Mouse (Mus musculus): Measurements from ENCODE around the gene Smc6. TPM values are rescaled to one million over a fixed set of nuclear protein-coding genes. Genes with fewer than 3 reads are reported as not detected.

Gene Smc6
- polyA plus RNA-seq, 1 experiment from 2014 or later: 142 TPM

- Histone ChIP-seq H3K4me2 (no peak overlapping the region), H3K9ac (no peak overlapping the region), H3K4me3 (replicated peaks) (no peak overlapping the region), H3K36me3 (peaks cover 52% of the 10 kb centered on the region), H3K9me3 (replicated peaks) (no peaks in the 10 kb centered on the region), H3K27ac (no peak overlapping the region), H3K27me3 (no peaks in the 10 kb centered on the region), H3K4me1 (no peaks in the 10 kb centered on the region)
- ATAC-seq (replicated peaks; ENCODE audit: low FRiP score): no peak
- 91% methylated on average over 1 of the region's 1 CpGs for WGBS
These were observed 18.2 kb upstream of the Smc6 start for GRCm38 (mm10) chr12:11247460-11247859.

DNA sequence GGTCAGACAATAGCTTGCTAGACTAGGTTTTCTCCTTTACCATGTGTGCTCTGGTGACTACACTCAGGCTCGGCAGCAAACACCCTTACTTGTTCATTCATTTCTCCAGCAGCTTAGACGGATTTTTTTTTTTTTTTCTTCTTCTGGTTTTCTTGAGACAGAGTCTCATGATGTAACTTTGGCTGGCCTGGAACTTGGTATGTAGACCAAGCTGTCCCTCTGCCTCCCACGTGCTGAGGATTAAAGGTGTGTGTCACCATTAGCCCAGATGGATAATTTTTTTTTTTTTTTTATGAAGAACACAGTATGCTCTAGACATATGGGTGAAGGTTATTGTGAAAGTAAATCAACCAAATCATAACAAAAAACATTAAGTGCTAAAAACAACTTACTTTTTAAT, 15.4 kb upstream of the Smc6 start:
- Histone ChIP-seq H3K4me3 (replicated peaks) (no peak overlapping the region), H3K27me3 (no peaks in the 10 kb centered on the region), H3K27ac (no peak overlapping the region), H3K9ac (no peak overlapping the region), H3K4me1 (no peaks in the 10 kb centered on the region), H3K36me3 (peaks cover 53% of the 10 kb centered on the region), H3K4me2 (no peak overlapping the region), H3K9me3 (replicated peaks) (no peaks in the 10 kb centered on the region)
- WGBS: 76% methylated on average over 3 of the region's 3 CpGs
- ATAC-seq (replicated peaks; ENCODE audit: low FRiP score): no peak

GRCm38 (mm10) chr12:11264895-11265294, 791 bp upstream of the Smc6 start:
- peak overlapping the region; percentile 79 for H3K9ac ChIP-seq
- peak overlapping the region; percentile 83 for H3K4me3 ChIP-seq (replicated peaks)
- ATAC-seq (replicated peaks; ENCODE audit: low FRiP score): no peak
- no peaks in the 10 kb centered on the region for H3K27me3 ChIP-seq
- peaks cover 27% of the 10 kb centered on the region for H3K4me1 ChIP-seq
- no peaks in the 10 kb centered on the region for H3K9me3 ChIP-seq (replicated peaks)
- WGBS: 1% methylated on average over 13 of the region's 13 CpGs
- peak overlapping the region; percentile 92 for H3K4me2 ChIP-seq
- no peaks in the 10 kb centered on the region for H3K36me3 ChIP-seq
- H3K27ac ChIP-seq: peak overlapping the region; percentile 90

DNA sequence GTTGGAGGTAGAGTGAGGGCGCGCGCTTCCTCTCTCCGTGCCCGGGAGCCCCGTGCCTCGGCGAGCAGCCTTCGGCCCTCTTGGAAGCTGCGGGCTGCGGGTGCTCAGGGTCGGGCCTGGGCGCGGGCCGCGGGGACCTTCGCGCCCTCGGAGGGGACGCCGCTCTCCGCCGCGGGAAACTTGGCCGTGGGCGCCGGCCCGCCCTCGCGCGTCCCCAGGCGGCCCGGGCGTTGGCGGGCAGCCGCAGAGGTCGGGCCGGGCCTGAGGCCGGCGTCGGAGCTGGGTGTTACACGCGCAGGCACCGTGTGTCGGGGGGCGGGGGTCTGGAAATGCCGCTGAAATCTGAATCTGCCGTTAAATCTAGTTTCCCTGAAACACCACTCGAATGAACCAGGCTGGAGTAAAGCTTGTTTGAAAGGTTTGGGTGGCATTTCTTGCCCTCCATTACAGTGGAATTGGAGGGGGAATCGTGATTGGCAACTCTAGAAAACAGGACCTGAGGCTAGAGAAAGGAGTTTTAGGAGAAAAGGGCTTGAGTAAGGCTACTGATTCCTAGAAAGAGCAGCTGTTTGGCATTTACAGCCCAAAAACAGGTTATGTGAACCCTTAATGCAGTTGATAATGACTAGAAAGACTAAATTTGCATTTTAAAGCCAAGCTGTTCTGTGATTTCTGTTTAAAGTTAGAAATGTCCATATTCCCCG, 748 bp downstream of the Smc6 start:
- peak; percentile 76 for ATAC-seq (replicated peaks; ENCODE audit: low FRiP score)
- no peaks in the 10 kb centered on the region for H3K9me3 ChIP-seq (replicated peaks)

GRCm38 (mm10) chr12:11267030-11267429, 1.3 kb downstream of the Smc6 start:
- H3K27ac ChIP-seq: peak overlapping the region; percentile 90
- ATAC-seq (replicated peaks; ENCODE audit: low FRiP score): no peak
- WGBS: under 1% methylated on average over 4 of the region's 4 CpGs

More for the DNA sequence above, 748 bp downstream of the Smc6 start:
- Histone ChIP-seq H3K4me3 (replicated peaks) (peak overlapping the region; percentile 83), H3K27ac (peak overlapping the region; percentile 90), H3K4me2 (peak overlapping the region; percentile 92), H3K9ac (peak overlapping the region; percentile 89), H3K27me3 (no peaks in the 10 kb centered on the region), H3K4me1 (peaks cover 27% of the 10 kb centered on the region), H3K36me3 (no peaks in the 10 kb centered on the region)
- WGBS: under 1% methylated on average over 51 of the region's 51 CpGs

DNA sequence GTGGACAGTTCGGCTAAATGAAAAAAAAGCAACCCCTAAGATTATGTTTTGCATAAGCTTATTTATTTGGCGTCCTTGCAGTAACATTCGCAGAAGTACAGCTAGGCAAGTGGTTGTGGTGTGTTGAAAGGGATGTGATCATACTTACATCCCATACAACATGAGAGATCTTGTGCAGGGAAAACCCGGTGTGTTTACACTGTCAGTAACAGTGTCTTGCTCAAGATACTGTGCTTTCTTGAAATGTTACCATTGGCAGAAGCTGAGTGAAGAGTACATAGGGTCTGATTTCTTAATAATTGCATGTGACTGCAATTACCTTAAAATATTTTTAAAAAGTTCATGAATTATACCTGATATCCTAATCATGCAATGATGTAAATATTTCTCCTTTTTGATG, 6.9 kb downstream of the Smc6 start:
- no peak for ATAC-seq (replicated peaks; ENCODE audit: low FRiP score)
- WGBS: 90% methylated on average over 4 of the region's 4 CpGs
- Histone ChIP-seq H3K4me1 (peaks cover 10% of the 10 kb centered on the region), H3K9ac (no peak overlapping the region), H3K27ac (no peak overlapping the region), H3K4me2 (no peak overlapping the region), H3K27me3 (no peaks in the 10 kb centered on the region), H3K9me3 (replicated peaks) (no peaks in the 10 kb centered on the region), H3K36me3 (peaks cover 38% of the 10 kb centered on the region), H3K4me3 (replicated peaks) (no peak overlapping the region)

More at GRCm38 (mm10) chr12:11267030-11267429, 1.3 kb downstream of the Smc6 start:
- Histone ChIP-seq H3K27me3 (no peaks in the 10 kb centered on the region), H3K4me1 (peaks cover 27% of the 10 kb centered on the region), H3K4me3 (replicated peaks) (peak overlapping the region; percentile 83), H3K36me3 (no peaks in the 10 kb centered on the region), H3K9me3 (replicated peaks) (no peaks in the 10 kb centered on the region), H3K4me2 (peak overlapping the region; percentile 92), H3K9ac (peak overlapping the region; percentile 89)

DNA sequence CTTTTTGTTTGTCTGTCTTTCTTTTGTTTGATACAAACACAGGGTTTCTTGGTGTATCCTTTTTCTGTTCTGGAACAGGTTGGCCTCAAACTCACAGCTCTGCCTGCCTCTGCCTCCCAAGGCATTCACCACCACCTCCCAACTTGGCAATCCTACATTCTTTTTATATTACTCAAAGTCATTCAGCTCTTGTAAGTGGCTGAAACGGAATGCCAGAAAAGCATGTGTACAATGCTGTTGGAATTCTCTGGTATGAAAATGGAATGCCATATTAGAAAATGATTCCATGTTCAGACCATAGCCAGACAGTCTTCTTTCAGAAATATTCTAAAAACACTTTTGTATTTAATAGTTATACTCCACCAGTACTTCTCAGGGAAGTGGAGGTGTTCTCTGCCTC, 7.5 kb downstream of the Smc6 start:
- Histone ChIP-seq H3K4me2 (no peak overlapping the region), H3K4me1 (peaks cover 6% of the 10 kb centered on the region), H3K9ac (no peak overlapping the region), H3K36me3 (peaks cover 43% of the 10 kb centered on the region), H3K27ac (no peak overlapping the region), H3K9me3 (replicated peaks) (no peaks in the 10 kb centered on the region), H3K27me3 (no peaks in the 10 kb centered on the region), H3K4me3 (replicated peaks) (no peak overlapping the region)
- no peak for ATAC-seq (replicated peaks; ENCODE audit: low FRiP score)
- WGBS: 94% methylated on average over 1 of the region's 1 CpGs

DNA sequence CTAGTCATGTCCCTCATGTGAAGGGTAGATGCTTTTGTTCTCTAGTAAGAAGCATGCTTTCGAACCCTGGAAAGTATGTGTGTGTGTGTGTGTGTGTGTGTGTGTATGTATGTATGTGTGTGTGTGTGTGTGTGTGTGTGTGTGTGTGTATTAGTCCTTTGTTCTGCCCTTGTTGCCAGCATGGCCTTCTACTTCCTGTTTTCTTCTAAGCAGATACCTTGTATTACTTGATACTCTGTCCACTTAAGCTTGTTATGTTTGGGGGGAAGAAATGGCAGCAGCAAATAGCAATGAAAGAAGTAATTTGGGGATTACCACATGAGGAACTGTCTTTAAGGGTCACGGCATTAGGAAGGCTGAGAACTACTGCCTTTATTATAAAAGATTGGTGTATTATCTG, 10.9 kb downstream of the Smc6 start:
- Histone ChIP-seq H3K4me2 (no peak overlapping the region), H3K9ac (no peak overlapping the region), H3K27me3 (no peaks in the 10 kb centered on the region), H3K27ac (no peak overlapping the region), H3K4me3 (replicated peaks) (no peak overlapping the region), H3K9me3 (replicated peaks) (no peaks in the 10 kb centered on the region), H3K4me1 (no peaks in the 10 kb centered on the region), H3K36me3 (peaks cover 73% of the 10 kb centered on the region)
- WGBS: 92% methylated on average over 2 of the region's 2 CpGs
- no peak for ATAC-seq (replicated peaks; ENCODE audit: low FRiP score)

DNA sequence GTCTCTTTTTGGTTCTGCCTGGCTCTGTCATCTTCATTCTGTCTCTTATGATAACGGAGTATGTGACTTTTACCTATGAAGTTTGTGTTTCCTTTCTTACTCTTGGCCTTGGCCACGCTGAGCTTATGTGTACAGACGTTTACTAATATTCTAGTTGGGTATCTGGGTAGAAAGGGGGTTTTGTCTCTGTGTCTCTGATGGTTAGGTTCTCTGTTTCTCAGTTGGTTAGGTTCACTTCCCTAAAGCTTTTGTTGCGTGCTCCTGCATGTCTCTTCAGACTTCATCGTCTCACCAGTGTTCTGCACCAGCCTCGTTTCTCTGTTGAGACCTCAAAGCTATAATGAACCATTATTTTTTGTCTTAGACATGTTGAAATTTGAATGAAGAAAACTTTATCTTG, 11.5 kb downstream of the Smc6 start:
- H3K27ac ChIP-seq: no peak overlapping the region
- WGBS: 91% methylated on average over 6 of the region's 6 CpGs
- no peak overlapping the region for H3K9ac ChIP-seq
- H3K4me1 ChIP-seq: no peaks in the 10 kb centered on the region
- no peaks in the 10 kb centered on the region for H3K27me3 ChIP-seq
- no peaks in the 10 kb centered on the region for H3K9me3 ChIP-seq (replicated peaks)
- H3K4me2 ChIP-seq: no peak overlapping the region
- H3K4me3 ChIP-seq (replicated peaks): no peak overlapping the region
- no peak for ATAC-seq (replicated peaks; ENCODE audit: low FRiP score)
- H3K36me3 ChIP-seq: peaks cover 76% of the 10 kb centered on the region

GRCm38 (mm10) chr12:11279886-11280285, 14.2 kb downstream of the Smc6 start:
- 90% methylated on average over 3 of the region's 3 CpGs for WGBS
- no peaks in the 10 kb centered on the region for H3K9me3 ChIP-seq (replicated peaks)
- ATAC-seq (replicated peaks; ENCODE audit: low FRiP score): no peak
- no peak overlapping the region for H3K4me2 ChIP-seq
- H3K4me3 ChIP-seq (replicated peaks): no peak overlapping the region
- H3K4me1 ChIP-seq: no peaks in the 10 kb centered on the region
- no peak overlapping the region for H3K27ac ChIP-seq
- H3K27me3 ChIP-seq: no peaks in the 10 kb centered on the region
- H3K9ac ChIP-seq: no peak overlapping the region
- H3K36me3 ChIP-seq: peaks cover 70% of the 10 kb centered on the region

GRCm38 (mm10) chr12:11281584-11281983, 15.9 kb downstream of the Smc6 start:
- Histone ChIP-seq H3K27ac (no peak overlapping the region), H3K27me3 (no peaks in the 10 kb centered on the region), H3K4me3 (replicated peaks) (no peak overlapping the region), H3K4me2 (no peak overlapping the region), H3K9ac (no peak overlapping the region), H3K9me3 (replicated peaks) (no peaks in the 10 kb centered on the region), H3K4me1 (no peaks in the 10 kb centered on the region), H3K36me3 (peaks cover 77% of the 10 kb centered on the region)
- WGBS: 99% methylated on average over 2 of the region's 2 CpGs
- ATAC-seq (replicated peaks; ENCODE audit: low FRiP score): no peak

GRCm38 (mm10) chr12:11286382-11286781, 20.7 kb downstream of the Smc6 start:
- Histone ChIP-seq H3K4me3 (replicated peaks) (no peak overlapping the region), H3K27ac (no peak overlapping the region), H3K27me3 (no peaks in the 10 kb centered on the region), H3K36me3 (peaks cover 77% of the 10 kb centered on the region), H3K4me1 (no peaks in the 10 kb centered on the region), H3K4me2 (no peak overlapping the region), H3K9me3 (replicated peaks) (no peaks in the 10 kb centered on the region), H3K9ac (no peak overlapping the region)
- 89% methylated on average over 2 of the region's 2 CpGs for WGBS
- no peak for ATAC-seq (replicated peaks; ENCODE audit: low FRiP score)

- no peak for ATAC-seq (replicated peaks; ENCODE audit: low FRiP score)
- WGBS: 97% methylated on average over 1 of the region's 1 CpGs
- H3K36me3 ChIP-seq: peaks cover 75% of the 10 kb centered on the region
These were observed 35.2 kb downstream of the Smc6 start for GRCm38 (mm10) chr12:11300858-11301257.

More at GRCm38 (mm10) chr12:11300858-11301257, 35.2 kb downstream of the Smc6 start:
- Histone ChIP-seq H3K4me3 (replicated peaks) (no peak overlapping the region), H3K9ac (no peak overlapping the region), H3K27ac (no peak overlapping the region), H3K4me2 (no peak overlapping the region), H3K27me3 (no peaks in the 10 kb centered on the region), H3K4me1 (no peaks in the 10 kb centered on the region), H3K9me3 (replicated peaks) (no peaks in the 10 kb centered on the region)

All from kidney, embryonic 15.5 days (tissue).